Mouse (Mus musculus): ENCODE results near the gene Myh10. TPM values are rescaled to one million over a fixed set of nuclear protein-coding genes. Genes with fewer than 3 reads are reported as not detected.

Myh10 gene
- polyA plus RNA-seq, 1 experiment: 20.9 TPM

DNA sequence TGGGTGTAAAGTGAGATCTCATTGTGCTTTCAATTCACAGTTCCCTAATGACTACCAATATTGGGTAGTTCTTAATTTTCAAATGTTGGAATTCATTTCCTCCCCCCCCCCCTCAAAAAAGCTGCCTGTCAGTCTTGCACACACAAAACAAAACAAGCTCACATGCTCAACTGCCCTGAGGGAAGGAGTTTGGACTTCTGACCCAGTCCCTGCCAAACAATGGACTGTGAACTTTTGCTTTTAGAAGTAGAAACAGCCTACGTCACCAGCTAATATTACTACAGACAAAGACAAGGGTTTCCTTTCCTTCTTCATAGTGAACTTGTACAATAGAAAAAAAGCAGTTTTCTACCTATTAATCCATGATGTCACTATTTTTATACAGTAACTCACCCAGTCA is 2.1 kb upstream of the Myh10 start:
- Histone ChIP-seq H3K4me3 (no peak overlapping the region), H3K27me3 (ENCODE audit: control insufficient read depth, insufficient read depth, insufficient read length) (no peaks in the 10 kb centered on the region), H3K79me2 (ENCODE audit: control insufficient read depth, insufficient read depth) (peaks cover 18% of the 10 kb centered on the region), H3K36me3 (ENCODE audit: control insufficient read depth, insufficient read depth) (no peaks in the 10 kb centered on the region), H3ac (ENCODE audit: control insufficient read depth, insufficient read length) (no peak overlapping the region), H3K4me2 (ENCODE audit: low read depth) (no peak overlapping the region)
- TF ChIP-seq REST (IDR thresholded peaks at IDR 0.05; ENCODE audit: insufficient read depth, insufficient read length): no peak
- TF ChIP-seq MYOG (IDR thresholded peaks at IDR 0.05; ENCODE audit: control insufficient read depth in 1 of 3, insufficient read depth in 1 of 3, insufficient read length in 2 of 3, low read depth in 2 of 3): no peak
- TF ChIP-seq E2F4 (IDR thresholded peaks at IDR 0.05; ENCODE audit: insufficient read depth): no peak
- no peak for TF ChIP-seq POLR2A (IDR thresholded peaks at IDR 0.05; ENCODE audit: insufficient read length, low read depth)
- TF ChIP-seq USF1 (IDR thresholded peaks at IDR 0.05; ENCODE audit: low read depth): no peak
- TF ChIP-seq TCF12 (IDR thresholded peaks at IDR 0.05; ENCODE audit: insufficient read depth, poor library complexity, severe bottlenecking): no peak
- TF ChIP-seq MAX (IDR thresholded peaks at IDR 0.05; ENCODE audit: low read depth): no peak
- TF ChIP-seq TCF3 (IDR thresholded peaks at IDR 0.05; ENCODE audit: insufficient read length, low read depth): no peak
- TF ChIP-seq POLR2AphosphoS2 (IDR thresholded peaks at IDR 0.05; ENCODE audit: insufficient read length, low read depth): no peak
- TF ChIP-seq SRF (IDR thresholded peaks at IDR 0.05; ENCODE audit: control insufficient read depth, insufficient read length, low read depth): no peak
- TF ChIP-seq MYOD1 (IDR thresholded peaks at IDR 0.05; ENCODE audit: control insufficient read depth in 1 of 3, insufficient read length in 2 of 3, low read depth in 2 of 3): no peak
- TF ChIP-seq CEBPB (IDR thresholded peaks at IDR 0.05; ENCODE audit: insufficient read depth, poor library complexity, severe bottlenecking): no peak

DNA sequence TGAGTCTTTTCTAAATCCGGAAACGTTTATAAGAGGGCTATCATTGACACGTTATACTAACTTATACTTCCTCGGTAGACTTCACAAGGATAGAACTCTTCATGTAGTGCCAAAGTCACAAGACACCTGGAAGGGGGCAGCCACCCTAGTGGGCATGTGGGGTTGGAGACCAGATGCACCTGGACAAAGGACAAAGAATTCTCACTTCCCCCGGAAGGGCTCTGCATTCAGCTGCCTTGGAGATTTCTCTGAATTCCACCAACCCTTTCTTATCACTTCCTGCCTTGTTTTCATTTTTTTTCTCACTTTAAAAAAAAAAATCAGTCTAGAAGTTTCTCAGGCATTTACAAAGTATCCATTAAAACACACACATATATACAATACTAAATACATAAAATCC is 894 bp upstream of the Myh10 start:
- Histone ChIP-seq H3K27me3 (ENCODE audit: control insufficient read depth, insufficient read depth, insufficient read length) (no peaks in the 10 kb centered on the region), H3K4me2 (ENCODE audit: low read depth) (no peak overlapping the region), H3K4me3 (peak overlapping the region; percentile 65), H3K36me3 (ENCODE audit: control insufficient read depth, insufficient read depth) (no peaks in the 10 kb centered on the region), H3ac (ENCODE audit: control insufficient read depth, insufficient read length) (no peak overlapping the region), H3K79me2 (ENCODE audit: control insufficient read depth, insufficient read depth) (peaks cover 30% of the 10 kb centered on the region)
- TF ChIP-seq USF1 (IDR thresholded peaks at IDR 0.05; ENCODE audit: low read depth): no peak
- TF ChIP-seq MYOG (IDR thresholded peaks at IDR 0.05; ENCODE audit: control insufficient read depth in 1 of 3, insufficient read depth in 1 of 3, insufficient read length in 2 of 3, low read depth in 2 of 3): no peak
- TF ChIP-seq MAX (IDR thresholded peaks at IDR 0.05; ENCODE audit: low read depth): no peak
- no peak for TF ChIP-seq REST (IDR thresholded peaks at IDR 0.05; ENCODE audit: insufficient read depth, insufficient read length)
- TF ChIP-seq CEBPB (IDR thresholded peaks at IDR 0.05; ENCODE audit: insufficient read depth, poor library complexity, severe bottlenecking): no peak
- TF ChIP-seq TCF12 (IDR thresholded peaks at IDR 0.05; ENCODE audit: insufficient read depth, poor library complexity, severe bottlenecking): no peak
- TF ChIP-seq SRF (IDR thresholded peaks at IDR 0.05; ENCODE audit: control insufficient read depth, insufficient read length, low read depth): no peak
- no peak for TF ChIP-seq E2F4 (IDR thresholded peaks at IDR 0.05; ENCODE audit: insufficient read depth)
- no peak for TF ChIP-seq POLR2A (IDR thresholded peaks at IDR 0.05; ENCODE audit: insufficient read length, low read depth)
- TF ChIP-seq MYOD1 (IDR thresholded peaks at IDR 0.05; ENCODE audit: control insufficient read depth in 1 of 3, insufficient read length in 2 of 3, low read depth in 2 of 3): no peak
- TF ChIP-seq TCF3 (IDR thresholded peaks at IDR 0.05; ENCODE audit: insufficient read length, low read depth): no peak
- no peak for TF ChIP-seq POLR2AphosphoS2 (IDR thresholded peaks at IDR 0.05; ENCODE audit: insufficient read length, low read depth)

DNA sequence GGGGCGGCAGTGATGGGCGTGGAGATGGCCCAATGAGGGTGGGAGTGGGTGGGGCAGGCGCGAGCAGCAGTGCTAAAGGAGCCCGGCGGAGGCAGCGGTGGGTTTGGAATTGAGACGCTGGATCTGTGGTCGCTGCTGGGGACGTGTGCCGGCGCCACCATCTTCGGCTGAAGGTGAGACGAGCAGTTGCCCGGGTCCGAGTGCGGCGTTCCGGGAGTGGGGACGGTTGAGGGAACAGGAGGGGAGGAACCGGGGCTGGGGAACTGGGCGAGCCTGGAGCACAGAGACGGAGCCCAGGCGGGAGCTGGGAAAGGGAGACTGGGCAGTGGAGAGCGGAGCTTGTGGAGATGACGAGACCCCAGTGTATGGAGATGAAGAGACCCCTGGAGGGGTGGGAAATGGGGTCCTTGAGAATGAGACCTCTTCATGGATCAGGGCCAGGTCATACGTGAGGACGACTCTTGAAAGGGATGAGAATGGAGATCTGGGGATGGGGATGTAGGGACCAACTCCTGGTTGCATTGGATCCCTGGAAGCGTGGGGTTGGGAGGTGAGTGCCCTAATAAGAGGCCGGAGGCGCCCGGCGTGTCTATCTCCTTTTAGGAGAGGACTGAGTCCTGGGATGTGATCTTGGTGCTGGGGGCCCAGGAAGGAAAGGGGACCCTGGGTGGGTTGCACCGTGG is 792 bp downstream of the Myh10 start:
- Histone ChIP-seq H3K4me3 (peak overlapping the region; percentile 65), H3K36me3 (ENCODE audit: control insufficient read depth, insufficient read depth) (no peaks in the 10 kb centered on the region), H3K79me2 (ENCODE audit: control insufficient read depth, insufficient read depth) (peaks cover 45% of the 10 kb centered on the region), H3ac (ENCODE audit: control insufficient read depth, insufficient read length) (peak overlapping the region; percentile 53), H3K27me3 (ENCODE audit: control insufficient read depth, insufficient read depth, insufficient read length) (no peaks in the 10 kb centered on the region), H3K4me2 (ENCODE audit: low read depth) (peak overlapping the region; percentile 88)
- peak; percentile 50 for TF ChIP-seq POLR2A (IDR thresholded peaks at IDR 0.05; ENCODE audit: insufficient read length, low read depth)
- TF ChIP-seq TCF12 (IDR thresholded peaks at IDR 0.05; ENCODE audit: insufficient read depth, poor library complexity, severe bottlenecking): no peak
- no peak for TF ChIP-seq CEBPB (IDR thresholded peaks at IDR 0.05; ENCODE audit: insufficient read depth, poor library complexity, severe bottlenecking)
- no peak for TF ChIP-seq MAX (IDR thresholded peaks at IDR 0.05; ENCODE audit: low read depth)

DNA sequence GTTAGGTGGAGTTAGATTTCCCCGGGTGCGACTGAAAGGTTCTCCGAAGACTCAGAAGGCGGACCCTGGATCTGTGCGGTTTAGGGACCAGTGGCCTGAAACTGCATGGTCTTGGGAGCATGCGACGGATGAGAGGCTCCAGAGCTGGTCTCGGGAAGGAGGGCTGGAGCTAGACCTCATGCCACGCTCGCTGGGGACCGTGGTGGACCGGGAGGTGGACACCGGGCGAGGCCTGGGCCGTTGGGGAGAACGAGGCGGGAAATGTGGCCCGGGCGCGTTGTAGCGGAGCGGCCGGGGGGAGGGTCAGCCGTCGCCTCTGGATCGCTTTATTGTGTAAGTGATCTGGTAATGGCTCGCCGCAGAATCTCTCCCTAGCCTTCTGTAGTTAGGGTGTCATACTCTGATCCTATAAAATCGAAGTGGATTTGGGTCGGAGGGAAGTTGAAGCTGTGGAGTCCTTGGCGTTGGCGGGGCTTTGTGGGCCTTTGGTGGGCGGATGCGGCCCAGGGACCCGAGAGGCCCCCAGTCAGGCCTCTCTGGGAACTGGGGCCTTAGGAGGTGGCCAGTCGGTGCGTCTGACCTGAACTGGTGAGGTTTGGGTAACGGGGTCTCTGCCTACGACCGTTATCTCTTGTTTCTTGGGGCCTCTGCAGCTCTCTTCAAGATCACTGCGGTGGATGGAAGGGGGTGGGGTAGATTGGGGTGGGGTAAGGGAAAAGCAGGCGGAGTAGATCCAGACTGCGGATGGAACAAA is 1.5 kb downstream of the Myh10 start:
- Histone ChIP-seq H3K27me3 (ENCODE audit: control insufficient read depth, insufficient read depth, insufficient read length) (no peaks in the 10 kb centered on the region), H3ac (ENCODE audit: control insufficient read depth, insufficient read length) (peak overlapping the region; percentile 53), H3K4me2 (ENCODE audit: low read depth) (peak overlapping the region; percentile 88), H3K79me2 (ENCODE audit: control insufficient read depth, insufficient read depth) (peaks cover 53% of the 10 kb centered on the region), H3K36me3 (ENCODE audit: control insufficient read depth, insufficient read depth) (no peaks in the 10 kb centered on the region), H3K4me3 (peak overlapping the region; percentile 65)
- no peak for TF ChIP-seq USF1 (IDR thresholded peaks at IDR 0.05; ENCODE audit: low read depth)
- TF ChIP-seq MYOG (IDR thresholded peaks at IDR 0.05; ENCODE audit: control insufficient read depth in 1 of 3, insufficient read depth in 1 of 3, insufficient read length in 2 of 3, low read depth in 2 of 3): peak in 1 of 3 experiments; percentile 8

Data from myocyte (in vitro differentiated cells).